Mouse (Mus musculus) heart, embryonic 13.5 days (tissue): ENCODE data around the gene Traf5. TPM values are rescaled to one million over a fixed set of nuclear protein-coding genes. Genes with fewer than 3 reads are reported as not detected.

Experiments used
- ATAC-seq: fragments of 200-750 bp; cut with Nextera tagmentation; 2 replicates; pipeline ENCODE4 v1.8.0; 2017; ENCODE audit warnings: moderate TSS enrichment; ENCODE audit not compliant: insufficient number of reproducible peaks, low FRiP score, low TSS enrichment; ENCODE audit errors: extremely low read depth
- H3K27ac ChIP-seq: fragments of 300-500 bp; sonication (generic); replicated peaks from 2 replicates; pipeline ENCODE4 v1.5.1; 2015; ENCODE audit warnings: moderate library complexity, mild to moderate bottlenecking, inconsistent platforms
- H3K27me3 ChIP-seq: fragments of 300-500 bp; sonication (generic); replicated peaks from 2 replicates; pipeline ENCODE4 v1.6.1; 2015; ENCODE audit warnings: mild to moderate bottlenecking, inconsistent platforms
- H3K36me3 ChIP-seq: fragments of 300-500 bp; sonication (generic); 2 replicates; pipeline ENCODE4 v1.6.1; 2015; ENCODE audit warnings: mild to moderate bottlenecking, inconsistent platforms
- H3K4me1 ChIP-seq: fragments of 300-500 bp; sonication (generic); 2 replicates; pipeline ENCODE4 v1.6.1; 2015; ENCODE audit warnings: inconsistent platforms
- H3K4me2 ChIP-seq: fragments of 300-500 bp; sonication (generic); 2 replicates; pipeline ENCODE4 v1.6.1; 2015; ENCODE audit warnings: inconsistent platforms, mild to moderate bottlenecking, moderate library complexity
- H3K4me3 ChIP-seq: fragments of 300-500 bp; sonication (generic); 2 replicates; pipeline ENCODE4 v1.5.1; 2015; ENCODE audit warnings: moderate library complexity, mild to moderate bottlenecking, inconsistent platforms
- H3K9ac ChIP-seq: fragments of 300-500 bp; sonication (generic); 2 replicates; pipeline ENCODE4 v1.6.1; 2015; ENCODE audit warnings: inconsistent platforms, mild to moderate bottlenecking, moderate library complexity
- H3K9me3 ChIP-seq: fragments of 300-500 bp; sonication (generic); 2 replicates; pipeline ENCODE4 v1.6.1; 2016; ENCODE audit warnings: inconsistent platforms
- WGBS: fragments of 180-500 bp; shearing (Covaris S2); methylation state at CpG from one replicate; pipeline ENCODE4 v1.1.7; 2015; ENCODE audit warnings: mixed read lengths; 5-methylcytosine and 5-hydroxymethylcytosine counted together
- polyA plus RNA-seq: library from polyadenylated mRNA; unstranded; fragments of >200 nt; fragmentation: Nextera tagmentation; extraction: Ambion mirVana; gene quantifications from 2 replicates; pipeline ENCODE4 v1.2.1, GENCODE M21; 2015

The Traf5 gene
- polyA plus RNA-seq, 1 experiment from 2014 or later, result 11.3 TPM

- Histone ChIP-seq H3K27me3 (peaks cover 8% of the 10 kb centered on the region; the same call in 1 of the 2 replicates), H3K4me3 (no peak overlapping the region), H3K9me3 (no peaks in the 10 kb centered on the region), H3K36me3 (no peaks in the 10 kb centered on the region), H3K4me1 (peaks cover 30% of the 10 kb centered on the region), H3K27ac (peak overlapping the region; percentile 94), H3K9ac (no peak overlapping the region), H3K4me2 (0 out of 2 replicates have a peak overlapping the region, but pooled peaks have one; percentile 10)
- 47% methylated on average over 3 of the region's 3 CpGs for WGBS
- ATAC-seq, result no peak
These were observed 103.7 kb downstream of the Traf5 start for GRCm38 (mm10) chr1:191988646-191989045.

GRCm38 (mm10) chr1:191987481-191987769 is 104.9 kb downstream of the Traf5 start:
- Histone ChIP-seq H3K9me3 (no peaks in the 10 kb centered on the region), H3K27ac (no peak overlapping the region), H3K27me3 (peaks cover 8% of the 10 kb centered on the region; the same call in 1 of the 2 replicates), H3K4me3 (no peak overlapping the region), H3K9ac (no peak overlapping the region), H3K4me1 (peaks cover 34% of the 10 kb centered on the region), H3K4me2 (no peak overlapping the region), H3K36me3 (no peaks in the 10 kb centered on the region)
- ATAC-seq, result no peak
- WGBS, result 64% methylated on average over 5 of the region's 5 CpGs

GRCm38 (mm10) chr1:191986674-191987480 is 105.5 kb downstream of the Traf5 start:
- Histone ChIP-seq H3K4me3 (no peak overlapping the region), H3K27ac (no peak overlapping the region), H3K4me1 (peaks cover 34% of the 10 kb centered on the region), H3K9me3 (no peaks in the 10 kb centered on the region), H3K4me2 (no peak overlapping the region), H3K27me3 (peaks cover 8% of the 10 kb centered on the region; the same call in 1 of the 2 replicates), H3K36me3 (no peaks in the 10 kb centered on the region), H3K9ac (no peak overlapping the region)
- 65% methylated on average over 8 of the region's 8 CpGs for WGBS
- ATAC-seq, result no peak

GRCm38 (mm10) chr1:191981426-191982102 is 110.8 kb downstream of the Traf5 start:
- no peaks in the 10 kb centered on the region for H3K9me3 ChIP-seq
- ATAC-seq, result peak; percentile 64; the same call in 1 of the 2 replicates
- H3K4me1 ChIP-seq, result peaks cover 62% of the 10 kb centered on the region
- no peak overlapping the region for H3K4me3 ChIP-seq
- peak overlapping the region; percentile 93 for H3K27ac ChIP-seq
- WGBS, result 7% methylated on average over 6 of the region's 6 CpGs
- H3K9ac ChIP-seq, result no peak overlapping the region
- no peaks in the 10 kb centered on the region for H3K36me3 ChIP-seq
- H3K4me2 ChIP-seq, result 0 out of 2 replicates have a peak overlapping the region, but pooled peaks have one; percentile 16
- H3K27me3 ChIP-seq, result peaks cover 8% of the 10 kb centered on the region; the same call in 1 of the 2 replicates

GRCm38 (mm10) chr1:191977187-191977586 is 115.2 kb downstream of the Traf5 start, which contains the start of gene Rd3:
Gene Rd3, plus strand, starts transcription at chr1:191977370.
- 50% methylated on average over 5 of the region's 5 CpGs for WGBS
- ATAC-seq, result peak; percentile 47; the same call in 1 of the 2 replicates
- no peaks in the 10 kb centered on the region for H3K36me3 ChIP-seq
- peak within 1 kb of the TSS; percentile 48; the same call in 1 of the 2 replicates for H3K27ac ChIP-seq
- no peaks in the 10 kb centered on the region; the same call in 1 of the 2 replicates for H3K27me3 ChIP-seq
- H3K9me3 ChIP-seq, result no peaks in the 10 kb centered on the region
- H3K4me3 ChIP-seq, result no peak within 1 kb of the TSS
- no peak within 1 kb of the TSS for H3K9ac ChIP-seq
- H3K4me2 ChIP-seq, result no peak within 1 kb of the TSS
- H3K4me1 ChIP-seq, result peaks cover 52% of the 10 kb centered on the region

GRCm38 (mm10) chr1:191974509-191975405 is 117.6 kb downstream of the Traf5 start:
- no peak overlapping the region for H3K4me3 ChIP-seq
- H3K9me3 ChIP-seq, result no peaks in the 10 kb centered on the region
- no peaks in the 10 kb centered on the region; the same call in 1 of the 2 replicates for H3K27me3 ChIP-seq
- H3K4me2 ChIP-seq, result no peak overlapping the region
- H3K36me3 ChIP-seq, result no peaks in the 10 kb centered on the region
- WGBS, result 66% methylated on average over 13 of the region's 13 CpGs
- no peak overlapping the region for H3K9ac ChIP-seq
- peaks cover 28% of the 10 kb centered on the region for H3K4me1 ChIP-seq
- ATAC-seq, result no peak
- no peak overlapping the region for H3K27ac ChIP-seq

GRCm38 (mm10) chr1:191969939-191970338 is 122.4 kb downstream of the Traf5 start:
- peaks cover 4% of the 10 kb centered on the region for H3K4me1 ChIP-seq
- no peak overlapping the region for H3K4me3 ChIP-seq
- no peaks in the 10 kb centered on the region for H3K36me3 ChIP-seq
- H3K27me3 ChIP-seq, result no peaks in the 10 kb centered on the region
- no peak overlapping the region for H3K9ac ChIP-seq
- no peak for ATAC-seq
- WGBS, result 57% methylated on average over 5 of the region's 5 CpGs
- H3K4me2 ChIP-seq, result no peak overlapping the region
- H3K27ac ChIP-seq, result no peak overlapping the region
- no peaks in the 10 kb centered on the region for H3K9me3 ChIP-seq

GRCm38 (mm10) chr1:191964773-191965481 is 127.4 kb downstream of the Traf5 start:
- WGBS, result 16% methylated on average over 13 of the region's 13 CpGs
- no peaks in the 10 kb centered on the region for H3K36me3 ChIP-seq
- no peaks in the 10 kb centered on the region for H3K9me3 ChIP-seq
- no peak overlapping the region; the same call in 1 of the 2 replicates for H3K9ac ChIP-seq
- peaks cover 8% of the 10 kb centered on the region for H3K4me1 ChIP-seq
- no peaks in the 10 kb centered on the region; the same call in 1 of the 2 replicates for H3K27me3 ChIP-seq
- H3K27ac ChIP-seq, result no peak overlapping the region
- H3K4me2 ChIP-seq, result peak overlapping the region; percentile 59
- ATAC-seq, result 0 out of 2 replicates have a peak, but pooled peaks have one; percentile 26
- 0 out of 2 replicates have a peak overlapping the region, but pooled peaks have one; percentile 24 for H3K4me3 ChIP-seq

- H3K27me3 ChIP-seq, result no peaks in the 10 kb centered on the region; the same call in 1 of the 2 replicates
- H3K4me3 ChIP-seq, result no peak overlapping the region
- H3K9ac ChIP-seq, result no peak overlapping the region
- peak; percentile 82 for ATAC-seq
- H3K4me1 ChIP-seq, result peaks cover 8% of the 10 kb centered on the region
- no peak overlapping the region for H3K4me2 ChIP-seq
- no peak overlapping the region for H3K27ac ChIP-seq
- H3K36me3 ChIP-seq, result no peaks in the 10 kb centered on the region
- WGBS, result 26% methylated on average over 8 of the region's 8 CpGs
- no peaks in the 10 kb centered on the region for H3K9me3 ChIP-seq
These were observed 128.2 kb downstream of the Traf5 start for GRCm38 (mm10) chr1:191963948-191964772.

GRCm38 (mm10) chr1:191963413-191963812 is 128.9 kb downstream of the Traf5 start:
- H3K9ac ChIP-seq, result no peak overlapping the region
- no peak for ATAC-seq
- WGBS, result 68% methylated on average over 3 of the region's 3 CpGs
- no peaks in the 10 kb centered on the region for H3K9me3 ChIP-seq
- H3K4me1 ChIP-seq, result peaks cover 8% of the 10 kb centered on the region
- no peak overlapping the region for H3K4me2 ChIP-seq
- H3K36me3 ChIP-seq, result no peaks in the 10 kb centered on the region
- H3K27ac ChIP-seq, result no peak overlapping the region
- H3K27me3 ChIP-seq, result no peaks in the 10 kb centered on the region; the same call in 1 of the 2 replicates
- no peak overlapping the region for H3K4me3 ChIP-seq
